Mouse (Mus musculus) telencephalon, adult 2 months (tissue): ENCODE results near the gene 1700022I11Rik.
"Not testable (repeated sequence)": the region's sequence is repeated elsewhere in the genome, so short reads cannot be mapped to it uniquely, and the experiment has no call there.

Experiments used
- DNase-seq: peaks from one replicate; pipeline ENCODE4 v3.0.0-alpha.2; 2011; ENCODE audit warnings: low read depth, low spot score

The 1700022I11Rik gene

DNA sequence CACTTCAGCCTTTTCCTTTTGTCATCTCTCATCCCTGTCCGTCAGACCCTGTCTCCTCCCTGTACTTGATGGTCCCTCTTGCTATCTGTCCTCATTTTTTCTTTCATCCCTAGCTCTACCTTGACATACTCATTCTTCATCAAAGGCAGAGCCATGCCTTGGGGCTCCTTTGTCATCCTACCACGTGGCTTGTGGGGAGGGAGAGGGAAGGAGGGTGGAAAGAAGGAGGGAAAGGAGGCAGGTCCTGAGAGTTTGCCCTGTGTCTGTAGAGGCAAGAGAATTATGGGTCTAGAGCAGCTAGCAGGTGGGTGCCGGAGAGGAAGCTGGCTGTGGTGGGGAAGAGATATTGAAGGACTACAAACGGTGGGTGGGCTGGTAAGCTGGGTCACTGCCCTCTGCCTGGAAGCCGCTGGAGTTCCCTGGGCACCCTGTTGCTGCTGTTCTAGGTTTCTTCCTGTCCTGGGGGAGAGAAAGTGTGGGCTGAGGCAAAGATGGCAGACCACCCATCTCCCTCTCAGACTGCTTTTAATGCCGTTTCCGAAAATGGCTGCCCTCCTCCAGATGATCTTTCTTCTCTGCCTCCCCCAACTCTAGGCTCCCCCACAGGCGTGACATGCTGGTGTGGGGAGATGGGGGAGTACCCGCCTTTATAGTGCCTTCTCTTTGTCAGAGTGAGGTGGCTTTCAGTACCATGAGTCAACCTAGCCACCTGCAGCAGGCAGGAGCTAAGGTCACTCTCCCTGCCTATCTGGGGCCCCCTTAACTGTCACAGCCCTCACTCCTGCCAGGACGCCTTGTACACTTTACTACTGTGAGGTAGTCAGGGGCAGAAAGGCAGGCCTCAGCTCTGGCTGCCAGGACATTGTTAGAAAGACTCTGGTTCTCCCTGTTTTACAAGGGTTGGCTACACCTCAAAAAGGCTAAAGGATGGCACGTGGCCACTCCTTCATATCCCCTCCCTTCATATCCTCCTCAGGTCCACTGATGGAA lies 17.9 kb upstream of the 1700022I11Rik start:
- no peak for DNase-seq

DNA sequence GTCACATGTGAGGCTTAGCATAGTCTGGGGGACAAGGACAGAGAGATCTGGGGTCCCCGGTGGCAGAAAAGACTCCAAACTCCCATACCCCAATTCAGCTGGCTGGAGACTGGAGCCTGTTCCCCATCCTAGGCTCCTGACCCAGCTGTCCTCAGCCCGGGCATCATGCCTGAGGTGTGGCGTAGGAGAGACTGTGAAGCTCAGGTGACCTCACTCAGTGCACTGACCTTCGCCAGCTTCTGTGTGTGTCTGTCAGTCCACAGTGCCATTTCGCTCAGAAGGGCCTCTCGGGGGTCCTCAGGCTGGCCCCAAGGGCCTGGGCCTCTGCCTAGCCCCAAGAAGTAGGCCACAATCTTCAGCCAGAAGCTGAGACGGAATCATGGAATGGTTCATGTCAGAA lies 16.8 kb upstream of the 1700022I11Rik start:
- DNase-seq = no peak

DNA sequence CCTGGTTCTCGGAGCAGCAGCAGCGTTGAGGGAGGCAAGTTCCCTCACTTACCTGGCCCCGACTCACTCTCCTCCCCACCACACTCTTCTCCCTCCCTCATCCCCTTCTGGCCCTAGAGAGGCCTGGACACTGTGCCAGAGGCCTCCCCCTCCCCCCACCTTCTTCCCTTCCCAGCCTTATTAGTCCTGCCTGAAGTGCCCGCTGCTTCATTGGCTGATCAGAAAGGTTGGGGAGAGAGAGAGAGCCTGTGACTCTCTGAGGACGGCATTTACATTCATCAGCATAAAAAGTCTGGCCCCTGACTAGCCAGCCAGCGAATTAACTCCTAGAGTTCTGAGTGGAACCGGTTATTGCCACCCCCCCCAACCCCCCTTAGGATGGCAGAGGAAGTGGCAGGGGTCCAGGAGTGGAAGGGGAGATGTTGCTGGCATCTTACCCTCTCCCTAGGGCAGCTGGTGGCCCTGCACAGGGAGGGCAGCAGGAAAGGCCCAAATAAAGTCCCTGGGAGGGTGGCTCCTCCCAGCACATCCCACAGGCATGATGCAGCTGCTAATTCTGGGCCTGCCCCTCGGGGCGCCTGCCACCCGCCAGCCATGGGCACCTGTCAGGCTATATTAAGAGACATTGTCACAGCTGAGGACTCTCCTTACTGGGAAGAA lies 15.8 kb upstream of the 1700022I11Rik start:
- DNase-seq = no peak

DNA sequence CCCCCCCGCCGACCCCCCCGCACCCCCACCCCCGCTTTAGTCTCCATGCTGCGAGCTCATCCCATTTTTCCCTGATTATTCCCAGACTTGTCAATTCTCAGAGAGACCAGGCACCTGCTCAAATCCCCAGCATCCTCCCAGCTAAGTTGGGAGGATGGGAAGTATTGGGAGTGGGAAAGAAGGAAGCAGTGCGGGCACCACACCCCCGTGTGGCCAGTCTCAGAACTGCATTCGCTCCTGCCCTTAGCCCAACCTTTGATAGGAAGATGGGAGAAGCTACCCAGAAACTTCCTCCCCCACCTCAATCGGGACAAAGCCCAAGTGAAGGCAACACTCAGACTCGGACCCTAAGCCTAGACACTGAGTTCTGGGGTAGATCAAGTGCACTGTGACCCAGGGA lies 15.1 kb upstream of the 1700022I11Rik start:
- no peak for DNase-seq

DNA sequence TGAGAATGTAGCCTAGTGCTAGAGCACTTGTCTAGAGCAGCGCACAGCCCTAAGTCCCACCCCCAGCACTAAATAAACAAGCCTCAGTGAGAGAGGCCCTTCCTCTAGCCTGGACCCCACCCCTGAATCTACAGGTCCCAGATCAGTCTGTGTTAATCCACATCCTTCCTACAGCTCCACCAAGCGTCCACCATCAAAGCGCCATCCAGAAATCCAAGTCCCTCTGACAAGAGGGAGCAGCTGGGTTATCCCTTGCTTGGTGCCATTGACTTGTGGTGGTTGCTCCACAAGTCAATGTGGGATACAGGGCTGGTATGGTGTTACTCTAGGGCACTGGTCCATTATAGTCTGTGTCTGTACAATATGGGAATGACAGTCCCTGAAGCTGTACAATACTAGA lies 14.2 kb upstream of the 1700022I11Rik start:
- no peak for DNase-seq

DNA sequence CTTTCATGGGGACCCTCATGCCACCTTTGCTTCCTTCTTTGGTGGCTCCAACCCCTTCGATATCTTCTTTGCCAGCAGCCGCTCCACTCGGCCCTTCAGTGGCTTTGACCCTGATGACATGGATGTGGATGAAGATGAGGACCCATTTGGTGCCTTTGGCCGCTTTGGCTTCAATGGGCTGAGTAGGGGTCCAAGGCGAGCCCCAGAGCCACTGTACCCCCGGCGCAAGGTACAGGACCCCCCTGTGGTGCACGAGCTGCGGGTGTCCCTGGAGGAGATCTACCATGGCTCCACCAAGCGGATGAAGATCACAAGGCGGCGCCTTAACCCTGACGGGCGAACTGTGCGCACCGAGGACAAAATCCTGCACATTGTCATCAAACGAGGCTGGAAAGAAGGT lies 12.8 kb upstream of the 1700022I11Rik start:
- no peak for DNase-seq

DNA sequence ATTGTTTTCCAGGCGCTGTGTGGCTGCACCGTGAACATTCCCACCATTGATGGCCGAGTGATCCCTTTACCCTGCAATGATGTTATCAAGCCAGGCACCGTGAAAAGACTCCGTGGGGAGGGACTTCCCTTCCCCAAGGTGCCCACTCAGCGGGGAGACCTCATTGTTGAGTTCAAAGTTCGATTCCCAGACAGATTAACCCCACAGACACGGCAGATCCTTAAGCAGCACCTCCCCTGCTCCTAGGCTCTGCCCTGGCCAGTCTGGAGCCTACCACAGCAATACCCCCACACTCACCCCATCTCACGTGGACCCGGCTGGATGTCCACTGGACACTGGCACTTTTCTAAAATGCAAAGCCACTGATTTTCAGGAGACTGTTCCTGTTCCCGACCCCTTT lies 12.1 kb upstream of the 1700022I11Rik start:
- DNase-seq = no peak

DNA sequence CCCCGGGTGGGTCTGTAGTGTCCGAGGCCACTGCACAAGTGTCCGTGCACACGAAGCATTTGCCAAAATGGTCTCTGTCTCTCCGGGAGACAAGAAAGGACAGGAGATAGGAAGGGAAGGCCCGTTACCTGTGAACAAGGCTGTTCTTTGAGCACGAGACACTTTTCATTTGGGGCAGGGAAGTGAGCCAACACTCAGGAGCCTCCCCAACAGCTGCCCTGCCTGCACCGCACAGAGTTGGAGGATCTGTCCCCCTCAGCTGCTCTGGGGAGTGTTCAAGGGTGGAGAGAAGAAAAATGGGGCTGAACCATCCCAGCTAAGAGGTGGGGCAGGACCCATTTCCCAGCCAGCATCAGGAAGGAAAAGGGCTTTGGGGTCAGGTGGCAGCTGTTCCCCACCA lies 11.4 kb upstream of the 1700022I11Rik start:
- no peak for DNase-seq

DNA sequence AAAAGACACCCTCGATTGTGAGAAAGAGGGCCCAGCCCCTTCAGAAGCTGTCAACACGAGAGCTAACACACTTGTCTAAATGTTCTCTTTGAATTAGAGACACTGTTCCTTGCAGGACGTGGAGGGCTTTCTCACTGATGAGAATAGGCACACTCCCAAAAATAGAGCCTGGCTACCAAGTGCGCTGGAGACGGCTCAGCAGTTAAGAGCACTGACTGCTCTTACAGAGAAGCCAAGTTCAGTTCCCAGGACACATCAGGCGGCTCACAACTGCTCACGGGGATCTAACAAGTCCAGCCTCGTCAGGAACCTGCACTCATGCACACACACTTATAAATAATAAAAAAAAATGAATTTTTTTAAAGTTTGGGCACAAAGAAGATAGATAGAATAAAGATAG lies 10.5 kb upstream of the 1700022I11Rik start:
- DNase-seq = no peak

DNA sequence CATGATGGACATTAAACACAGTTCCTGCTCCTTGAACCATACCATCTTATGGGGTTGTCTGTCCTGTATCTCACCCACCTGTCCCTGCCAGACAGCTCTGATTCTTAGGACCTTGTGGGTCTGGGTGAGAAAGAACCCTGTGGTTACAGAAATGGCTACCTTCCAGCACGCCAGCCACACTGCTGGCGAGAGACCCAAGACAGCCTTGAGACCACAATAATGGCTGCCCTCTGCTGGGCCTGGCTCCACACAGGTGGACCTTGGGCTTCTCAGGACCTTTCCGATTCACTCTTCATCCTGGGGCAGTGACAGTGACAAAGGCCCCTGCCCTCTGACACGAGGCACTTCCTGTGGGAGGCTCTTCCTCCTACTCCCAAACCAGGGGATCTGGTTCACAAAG lies 10.0 kb upstream of the 1700022I11Rik start:
- DNase-seq = no peak

DNA sequence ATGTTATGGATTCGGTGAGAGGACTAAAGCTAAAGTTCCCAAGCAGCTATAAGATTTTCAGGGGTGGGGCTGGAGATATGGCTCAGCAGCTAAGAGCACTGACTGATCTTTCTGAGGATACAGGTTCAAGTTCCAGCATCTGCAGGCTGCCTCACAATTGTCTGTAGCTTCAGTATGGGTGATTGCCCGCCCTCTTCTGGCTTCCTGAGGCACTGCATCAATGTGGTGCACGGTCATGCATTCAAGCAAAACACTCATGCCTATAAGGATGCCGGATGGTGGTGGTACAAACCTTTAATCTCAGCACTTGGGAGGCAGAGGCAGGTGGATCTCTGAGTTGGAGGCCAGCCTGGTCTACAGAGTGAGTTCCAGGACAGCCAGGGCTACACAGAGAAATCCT lies 7.8 kb upstream of the 1700022I11Rik start:
- no peak for DNase-seq

DNA sequence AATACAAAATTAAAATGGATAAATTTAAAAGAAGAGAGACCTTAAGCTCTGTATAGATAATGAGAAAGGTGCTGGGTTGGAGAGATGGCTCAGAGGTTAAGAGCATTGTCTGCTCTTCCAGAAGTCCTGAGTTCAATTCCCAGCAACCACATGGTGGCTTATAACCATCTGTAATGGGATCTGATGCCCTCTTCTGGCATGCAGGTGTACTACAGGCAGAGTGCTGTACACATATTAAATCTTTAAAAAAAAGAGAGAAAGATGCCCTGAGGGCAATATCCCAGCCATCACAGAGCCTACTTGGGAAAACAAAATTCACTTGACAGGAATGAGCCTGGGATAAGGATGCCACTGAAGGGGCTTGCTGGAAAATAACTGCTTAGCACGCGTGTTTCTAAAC lies 5.9 kb upstream of the 1700022I11Rik start:
- no peak for DNase-seq

DNA sequence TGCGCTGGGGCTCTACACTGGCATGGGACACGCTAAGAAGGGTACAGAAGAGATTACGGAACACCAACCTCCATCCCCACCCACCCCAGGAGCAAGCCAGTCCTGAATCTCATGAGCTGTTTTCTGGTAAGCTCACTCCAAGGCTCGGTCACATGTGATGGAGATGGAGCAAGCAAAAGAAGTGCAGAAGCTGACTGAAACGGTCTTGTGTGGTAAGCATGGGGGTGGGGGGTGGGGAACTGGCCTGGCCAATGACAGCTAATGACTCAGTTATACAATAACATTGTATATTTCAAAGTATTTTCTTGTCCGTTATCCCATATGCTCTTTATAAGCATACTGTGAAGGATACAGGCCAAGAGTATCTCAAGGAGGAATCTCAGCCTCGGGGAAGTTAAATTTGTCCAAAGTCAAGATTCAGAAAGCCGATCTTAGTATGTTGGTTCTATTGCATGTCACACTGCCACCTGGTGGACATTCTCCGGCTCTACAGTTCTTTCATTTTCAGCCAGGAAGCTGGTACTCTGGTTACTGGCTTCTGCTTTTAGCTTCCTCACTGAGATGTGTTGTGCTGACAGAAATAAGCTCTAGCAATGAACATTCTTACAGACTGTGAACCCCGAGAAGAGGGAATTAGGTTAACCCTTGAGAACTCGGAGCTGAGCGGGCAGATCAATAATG lies 4.2 kb upstream of the 1700022I11Rik start:
- DNase-seq = no peak

DNA sequence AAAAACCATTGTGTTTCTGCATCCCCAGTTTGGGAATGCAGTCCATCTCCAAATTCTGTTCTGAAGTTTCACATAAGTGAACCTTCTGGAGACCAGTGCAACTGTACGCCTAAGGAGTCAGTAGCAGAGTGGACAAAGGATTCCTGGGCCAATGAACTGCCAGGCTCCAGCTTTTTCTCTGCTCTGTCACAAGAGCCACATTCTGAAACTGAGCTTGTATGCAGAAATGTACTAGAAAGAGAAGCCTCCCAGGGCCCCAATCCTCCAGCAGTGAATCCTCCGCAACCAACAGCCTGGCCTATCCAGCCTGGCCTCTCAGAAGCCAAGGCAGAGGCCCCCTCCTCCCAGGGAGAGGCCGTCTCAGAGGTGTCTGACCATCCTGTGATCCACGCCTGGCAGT lies 3.5 kb downstream of the 1700022I11Rik start:
- no peak for DNase-seq

DNA sequence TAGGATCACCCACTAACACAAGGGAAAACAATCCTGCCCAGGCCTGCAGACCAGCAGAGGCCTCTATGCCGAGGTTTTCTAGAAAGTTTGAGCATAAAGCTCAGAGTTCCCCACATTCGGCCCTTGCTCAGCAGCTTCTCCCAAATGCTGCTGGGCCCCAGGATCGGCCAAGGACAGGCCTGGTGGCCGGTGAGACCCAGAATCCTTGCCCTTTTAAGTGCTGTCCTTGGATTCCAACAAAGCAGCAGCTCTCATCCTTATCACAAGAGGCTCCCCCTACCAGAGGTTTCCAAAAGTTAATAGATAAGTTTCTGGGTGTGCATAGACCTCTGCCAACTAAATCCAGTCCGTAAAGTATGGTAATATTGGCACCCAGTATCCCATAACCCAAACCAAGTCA lies 4.5 kb downstream of the 1700022I11Rik start:
- no peak for DNase-seq

DNA sequence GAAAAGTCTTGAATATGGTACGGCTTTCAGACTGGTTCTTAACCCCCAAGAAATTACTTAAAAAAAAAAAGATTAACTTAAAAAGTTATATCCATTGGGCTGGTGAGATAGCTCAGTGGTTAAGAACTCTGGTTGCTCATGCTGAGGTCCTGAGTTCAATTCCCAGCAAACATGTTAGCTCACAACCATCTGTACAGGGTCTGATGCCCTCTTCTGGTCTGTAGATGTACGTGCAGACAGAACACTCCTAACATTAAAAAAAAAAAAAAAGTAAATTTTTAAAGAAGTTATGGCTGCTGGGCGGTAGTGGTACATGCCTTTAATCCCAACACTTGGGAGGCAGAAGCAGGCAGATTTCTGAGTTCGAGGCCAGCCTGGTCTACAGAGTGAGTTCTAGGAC lies 8.7 kb downstream of the 1700022I11Rik start:
- no peak for DNase-seq

DNA sequence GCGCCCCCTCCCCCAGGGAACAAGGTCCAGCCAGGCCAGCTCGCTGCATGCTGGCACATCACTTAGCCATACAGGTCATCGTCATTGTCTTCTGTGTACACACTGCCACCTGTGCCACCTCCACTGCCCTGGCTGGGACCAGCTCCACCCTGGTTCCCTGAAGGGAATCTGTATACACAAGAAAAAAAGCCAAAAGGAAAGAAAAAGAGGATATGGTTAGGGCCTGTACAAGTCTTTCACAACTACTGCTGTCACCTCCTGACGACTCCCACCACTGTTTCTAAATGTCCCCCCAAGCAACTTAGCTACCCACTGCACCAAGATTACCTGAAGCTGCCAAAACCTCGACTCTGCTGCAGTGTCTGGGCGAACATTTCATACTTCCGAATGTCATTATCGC lies 11.1 kb downstream of the 1700022I11Rik start:
- not testable (repeated sequence) for DNase-seq

DNA sequence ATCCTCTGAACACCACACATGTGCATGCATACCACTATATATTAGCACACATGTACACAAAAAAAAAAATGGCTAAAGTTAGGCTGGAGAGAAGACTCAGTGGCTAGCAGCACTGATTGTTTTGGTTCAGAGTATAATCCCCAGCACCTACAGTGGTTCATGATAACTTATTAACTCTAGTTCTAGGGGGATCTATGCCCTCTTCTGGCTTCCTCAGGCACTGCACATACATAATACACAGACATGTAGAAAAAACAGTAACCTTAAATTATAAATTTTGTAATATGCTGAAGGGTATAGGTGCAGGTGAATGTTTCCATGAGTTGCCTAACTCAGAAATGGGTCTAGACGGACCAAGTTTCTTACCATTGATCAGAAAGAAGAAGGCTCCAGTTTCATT lies 18.9 kb downstream of the 1700022I11Rik start:
- no peak for DNase-seq

DNA sequence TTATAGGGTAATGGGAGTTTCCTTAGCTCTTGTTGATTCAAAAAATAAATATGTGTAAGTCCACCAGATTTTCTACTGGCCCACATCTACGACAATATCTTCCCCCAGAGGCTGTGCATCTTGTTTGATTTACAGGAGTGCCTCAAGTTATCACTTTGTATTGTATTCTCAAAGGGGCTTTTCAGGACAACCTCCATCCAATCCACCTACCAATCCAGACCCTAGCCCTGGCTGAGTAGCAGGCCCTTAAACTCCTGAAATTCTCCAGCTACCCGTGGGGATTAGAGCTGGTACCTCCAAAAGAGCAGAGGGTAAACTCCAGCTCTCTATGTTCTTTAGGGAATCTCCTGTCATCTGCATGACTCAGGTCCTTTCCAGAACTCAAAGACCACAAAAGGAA lies 28.6 kb downstream of the 1700022I11Rik start:
- no peak for DNase-seq

DNA sequence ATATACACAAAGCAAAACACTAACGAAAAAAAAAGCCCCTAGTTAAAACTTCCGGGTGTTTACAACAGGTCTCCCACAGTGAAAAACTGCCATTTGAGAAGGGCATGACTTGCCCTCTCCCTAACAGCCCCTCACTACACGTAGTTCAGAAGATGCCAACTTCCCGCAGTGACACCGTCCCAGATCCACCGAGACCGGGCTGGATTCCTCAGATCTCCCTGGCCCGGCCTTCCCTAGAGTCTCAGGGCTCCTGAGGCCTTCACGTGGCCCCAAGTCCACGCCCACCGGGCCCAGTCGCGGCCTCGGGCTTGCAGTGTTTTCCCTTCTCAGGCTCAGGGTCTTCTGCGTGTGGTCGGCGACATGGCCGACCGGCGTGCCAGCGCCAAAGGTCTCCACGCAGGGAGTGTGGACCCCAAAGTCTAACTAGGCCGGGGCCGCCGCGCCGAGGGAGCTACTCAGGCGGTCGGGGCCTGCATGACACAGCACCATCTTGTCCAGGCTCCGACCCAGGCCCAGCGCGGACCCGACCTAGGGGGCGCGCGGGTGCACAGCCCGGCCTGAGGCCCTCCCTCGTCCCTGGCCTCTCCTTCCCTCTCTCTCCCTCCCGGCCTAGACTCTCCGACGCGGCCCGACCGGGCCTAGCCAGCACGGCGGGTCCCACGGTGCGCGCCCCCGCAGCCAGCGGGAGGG lies 30.2 kb downstream of the 1700022I11Rik start:
- DNase-seq = peak; percentile 50

DNA sequence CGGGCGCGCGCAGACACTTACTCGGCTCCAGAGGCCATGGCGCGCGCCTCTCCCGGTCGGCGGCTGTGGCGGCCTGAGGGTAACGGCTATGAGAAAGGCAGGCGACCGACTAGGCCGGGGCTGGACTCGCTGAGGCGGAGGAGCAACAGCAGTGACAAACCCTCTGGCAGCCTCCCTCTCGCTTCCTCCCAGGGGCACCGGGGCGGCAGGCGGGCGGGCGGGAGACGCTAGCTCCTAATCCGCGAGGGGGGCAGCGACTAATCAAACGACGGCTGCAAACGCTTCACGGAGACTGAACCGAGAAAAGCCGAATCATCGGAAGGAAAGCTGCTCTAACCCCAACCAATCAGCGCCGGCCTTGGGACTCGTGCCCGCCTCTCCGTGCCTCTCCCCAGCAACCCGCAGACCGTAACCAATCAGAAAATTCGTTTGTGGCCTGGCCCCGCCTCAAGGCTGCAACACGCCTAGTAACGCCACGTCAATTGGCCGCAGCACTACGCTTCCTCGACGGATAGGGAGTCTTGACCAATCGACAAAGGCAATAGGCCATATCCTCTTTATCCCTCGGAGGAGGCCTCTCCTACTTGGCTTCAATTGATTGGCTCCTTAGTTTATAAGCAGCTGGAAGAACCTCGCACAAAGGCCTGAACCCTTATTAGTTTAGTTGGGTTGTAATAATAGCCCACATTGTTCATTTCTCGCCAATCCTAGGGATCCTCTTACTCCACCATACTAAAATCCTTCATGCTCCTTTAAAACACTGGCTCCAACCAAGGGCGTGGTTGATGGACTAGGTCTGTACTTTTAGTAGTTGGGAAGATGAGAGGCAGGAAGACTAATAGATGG lies 31.0 kb downstream of the 1700022I11Rik start, which contains the start of gene Vcp:
Vcp (minus strand) TSS at position 367 of the 846 bp plus-strand sequence.
- peak; percentile 99 for DNase-seq
